Mouse (Mus musculus): ENCODE measurements around the gene Sec63. TPM values are rescaled to one million over a fixed set of nuclear protein-coding genes. Genes with fewer than 3 reads are reported as not detected.

Gene Sec63
- total and polyA plus RNA-seq, 3 experiments, result 6.0 to 37.6 (median 30.0) TPM

DNA sequence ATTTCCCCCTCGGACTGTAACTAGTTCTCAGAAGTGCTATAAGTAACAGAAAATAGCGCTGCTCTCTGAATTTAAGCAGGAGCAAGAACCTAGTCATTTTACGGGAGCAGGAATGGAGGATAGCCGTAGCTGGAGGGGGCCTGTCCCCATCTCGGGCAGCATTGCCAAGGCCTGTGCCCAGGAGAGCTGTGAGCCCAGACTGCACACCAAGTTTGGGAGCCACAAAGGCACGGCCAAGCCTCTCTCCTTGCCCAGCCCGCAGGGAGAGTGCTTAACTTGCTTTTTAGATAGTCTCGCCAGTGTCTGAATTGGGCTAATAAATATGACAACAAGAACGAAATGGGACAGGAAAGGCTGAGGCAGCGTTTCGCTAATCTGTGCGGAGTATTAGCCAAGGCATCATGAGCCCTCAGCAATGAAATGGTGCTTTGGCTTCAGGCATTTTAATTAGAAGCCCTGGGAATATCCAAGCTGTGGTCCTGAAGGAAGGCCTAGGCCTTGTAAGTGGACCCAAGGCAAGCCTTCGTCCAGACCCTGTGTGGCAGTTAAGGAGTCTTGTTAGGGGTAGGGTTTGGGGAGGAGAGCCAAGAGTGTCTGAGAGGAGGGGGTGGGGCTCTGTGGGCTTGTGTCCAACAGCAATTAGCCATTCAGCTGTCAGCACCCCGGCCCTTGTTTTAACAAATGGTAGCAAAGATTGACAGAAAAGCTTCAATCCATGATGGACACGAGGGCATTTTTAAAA is 111.1 kb downstream of the Sec63 start:
- intact Hi-C loops (cut with DNase I), result no loop called here
- DNase-seq, result no peak
- 82% methylated on average over 15 of the region's 15 CpGs for WGBS
- no peak for TF ChIP-seq CTCF (IDR thresholded peaks at IDR 0.05)
- no peak for TF ChIP-seq EP300 (IDR thresholded peaks at IDR 0.05; ENCODE audit: insufficient read depth, low read depth, low read length)
- no peak for TF ChIP-seq POLR2A (IDR thresholded peaks at IDR 0.05; ENCODE audit: insufficient read depth, low read depth, low read length)
- H3K27ac ChIP-seq, result no peak overlapping the region
- no peak overlapping the region for H3K4me3 ChIP-seq
- peaks cover 1% of the 10 kb centered on the region; the same call in 1 of the 2 replicates for H3K4me1 ChIP-seq (ENCODE audit: control insufficient read depth, insufficient read depth, low read length)
- H3K36me3 ChIP-seq (ENCODE audit: control insufficient read depth, insufficient read depth, low read length), result no peaks in the 10 kb centered on the region
- no peaks in the 10 kb centered on the region for H3K79me2 ChIP-seq (replicated peaks; ENCODE audit: control insufficient read depth, insufficient read depth, low read length)
- H3K9ac ChIP-seq (ENCODE audit: low read depth, low read length), result no peak overlapping the region
- no peaks in the 10 kb centered on the region for H3K27me3 ChIP-seq (ENCODE audit: control insufficient read depth, insufficient read depth, low read length)

DNA sequence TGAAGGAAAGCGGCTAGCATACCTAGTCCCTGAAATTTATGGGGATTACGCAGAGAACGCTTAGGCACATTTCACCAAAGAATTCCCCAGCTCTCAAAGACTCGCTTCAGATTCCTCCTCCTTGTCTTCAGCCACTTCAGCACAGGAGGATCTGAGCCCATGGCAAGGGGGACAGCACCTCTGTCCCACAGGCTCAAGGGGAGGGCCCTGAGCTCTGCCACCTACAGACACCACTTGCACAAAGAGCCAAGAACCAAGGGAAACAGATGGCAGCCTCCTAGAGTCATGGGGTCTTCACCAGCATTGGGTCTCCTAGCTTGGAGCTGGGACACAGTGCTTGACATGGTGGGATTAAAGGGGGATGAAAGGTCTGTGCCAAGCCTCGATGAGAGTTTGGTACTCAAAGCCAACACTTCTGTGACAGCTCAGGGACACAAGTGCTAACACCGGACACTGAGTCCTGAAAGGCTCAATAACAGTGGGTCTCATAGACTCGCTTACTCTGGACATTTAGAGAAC is 111.8 kb downstream of the Sec63 start:
- no peaks in the 10 kb centered on the region for H3K36me3 ChIP-seq (ENCODE audit: control insufficient read depth, insufficient read depth, low read length)
- WGBS, result 91% methylated on average over 7 of the region's 7 CpGs
- no peaks in the 10 kb centered on the region for H3K27me3 ChIP-seq (ENCODE audit: control insufficient read depth, insufficient read depth, low read length)
- TF ChIP-seq EP300 (IDR thresholded peaks at IDR 0.05; ENCODE audit: insufficient read depth, low read depth, low read length), result no peak
- TF ChIP-seq CTCF (IDR thresholded peaks at IDR 0.05), result no peak
- no peak for TF ChIP-seq POLR2A (IDR thresholded peaks at IDR 0.05; ENCODE audit: insufficient read depth, low read depth, low read length)
- H3K4me1 ChIP-seq (ENCODE audit: control insufficient read depth, insufficient read depth, low read length), result peaks cover 1% of the 10 kb centered on the region; the same call in 1 of the 2 replicates
- no peaks in the 10 kb centered on the region for H3K79me2 ChIP-seq (replicated peaks; ENCODE audit: control insufficient read depth, insufficient read depth, low read length)
- H3K27ac ChIP-seq, result no peak overlapping the region
- no peak overlapping the region for H3K4me3 ChIP-seq
- H3K9ac ChIP-seq (ENCODE audit: low read depth, low read length), result no peak overlapping the region
- no peak for DNase-seq
- intact Hi-C loops (cut with DNase I), result no loop called here

DNA sequence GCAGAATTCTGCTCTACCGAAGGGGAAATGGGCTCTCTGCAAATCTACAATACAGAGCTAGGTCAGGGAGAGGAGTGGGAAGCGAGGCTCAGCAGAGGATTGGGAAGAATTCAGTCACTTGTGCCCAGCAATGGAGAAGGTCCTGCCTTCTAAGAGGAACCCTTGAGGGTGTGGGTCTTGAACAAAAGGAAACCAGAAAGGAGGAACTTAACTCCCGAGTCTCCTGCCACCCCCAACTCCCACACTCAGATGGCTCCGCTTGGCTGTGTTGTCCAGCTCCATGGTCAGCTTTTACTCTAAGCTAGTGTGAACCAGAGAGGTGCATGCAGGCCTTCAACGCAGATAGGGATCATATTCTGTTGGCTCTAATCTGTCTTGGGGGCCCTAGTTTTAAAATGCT is 114.9 kb downstream of the Sec63 start:
- no peak for TF ChIP-seq POLR2A (IDR thresholded peaks at IDR 0.05; ENCODE audit: insufficient read depth, low read depth, low read length)
- H3K9ac ChIP-seq (ENCODE audit: low read depth, low read length), result no peak overlapping the region
- no peaks in the 10 kb centered on the region for H3K79me2 ChIP-seq (replicated peaks; ENCODE audit: control insufficient read depth, insufficient read depth, low read length)
- H3K27ac ChIP-seq, result no peak overlapping the region
- H3K27me3 ChIP-seq (ENCODE audit: control insufficient read depth, insufficient read depth, low read length), result no peaks in the 10 kb centered on the region
- 59% methylated on average over 5 of the region's 5 CpGs for WGBS
- intact Hi-C loops (cut with DNase I), result no loop called here
- DNase-seq, result no peak
- H3K4me3 ChIP-seq, result no peak overlapping the region
- peaks cover 1% of the 10 kb centered on the region; the same call in 1 of the 2 replicates for H3K4me1 ChIP-seq (ENCODE audit: control insufficient read depth, insufficient read depth, low read length)
- no peaks in the 10 kb centered on the region for H3K36me3 ChIP-seq (ENCODE audit: control insufficient read depth, insufficient read depth, low read length)

DNA sequence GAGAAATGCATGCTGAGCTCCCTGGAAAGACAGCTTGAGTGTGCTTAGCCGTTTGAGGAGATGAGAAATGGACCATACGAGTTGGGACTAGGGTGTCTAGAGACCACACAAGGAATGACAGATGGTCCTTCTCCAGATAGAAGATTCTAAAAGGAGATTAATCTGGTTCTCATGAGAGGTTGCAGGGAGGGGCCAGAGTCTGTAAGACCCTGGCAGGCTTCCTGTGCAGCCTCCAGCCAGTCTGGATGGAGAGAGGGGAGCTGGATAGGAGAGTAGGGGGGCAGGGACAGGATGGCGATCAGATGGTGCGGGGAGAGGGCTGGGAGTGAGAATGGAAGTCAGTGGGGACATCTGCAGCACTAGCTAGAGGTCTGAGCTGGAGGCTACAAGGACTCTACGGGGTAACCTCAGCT is 118.0 kb downstream of the Sec63 start:
- no peak overlapping the region for H3K9ac ChIP-seq (ENCODE audit: low read depth, low read length)
- H3K36me3 ChIP-seq (ENCODE audit: control insufficient read depth, insufficient read depth, low read length), result no peaks in the 10 kb centered on the region
- TF ChIP-seq CTCF (IDR thresholded peaks at IDR 0.05) (no peak), POLR2A (IDR thresholded peaks at IDR 0.05; ENCODE audit: insufficient read depth, low read depth, low read length) (no peak), EP300 (IDR thresholded peaks at IDR 0.05; ENCODE audit: insufficient read depth, low read depth, low read length) (no peak)
- H3K79me2 ChIP-seq (replicated peaks; ENCODE audit: control insufficient read depth, insufficient read depth, low read length), result no peaks in the 10 kb centered on the region
- intact Hi-C loops (cut with DNase I), result no loop called here
- H3K27me3 ChIP-seq (ENCODE audit: control insufficient read depth, insufficient read depth, low read length), result no peaks in the 10 kb centered on the region
- peaks cover 1% of the 10 kb centered on the region; the same call in 1 of the 2 replicates for H3K4me1 ChIP-seq (ENCODE audit: control insufficient read depth, insufficient read depth, low read length)
- no peak overlapping the region for H3K4me3 ChIP-seq
- WGBS, result 56% methylated on average over 5 of the region's 5 CpGs
- no peak for DNase-seq
- no peak overlapping the region for H3K27ac ChIP-seq

DNA sequence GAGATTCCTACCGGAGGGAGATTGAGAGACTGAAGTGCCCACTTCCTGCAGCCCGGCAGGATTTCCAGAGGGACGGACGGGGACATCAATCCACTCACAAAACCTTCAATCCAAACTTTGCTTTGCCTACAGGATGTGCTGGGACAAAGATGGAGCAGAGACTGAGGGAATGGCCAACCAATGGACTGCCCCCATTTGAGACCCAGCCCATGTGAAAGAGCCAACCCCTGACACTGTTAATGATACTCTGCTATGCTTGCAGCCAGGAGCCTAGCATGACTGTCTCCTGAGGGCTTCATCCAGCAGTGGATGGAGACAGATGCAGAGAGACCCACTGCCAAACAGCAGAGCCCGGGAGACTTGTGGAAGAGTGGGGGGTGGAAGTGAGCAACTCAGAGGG is 118.4 kb downstream of the Sec63 start:
- no peak overlapping the region for H3K4me3 ChIP-seq
- H3K36me3 ChIP-seq (ENCODE audit: control insufficient read depth, insufficient read depth, low read length), result no peaks in the 10 kb centered on the region
- H3K27ac ChIP-seq, result no peak overlapping the region
- intact Hi-C loops (cut with DNase I), result no loop called here
- 56% methylated on average over 5 of the region's 5 CpGs for WGBS
- TF ChIP-seq EP300 (IDR thresholded peaks at IDR 0.05; ENCODE audit: insufficient read depth, low read depth, low read length) (no peak), POLR2A (IDR thresholded peaks at IDR 0.05; ENCODE audit: insufficient read depth, low read depth, low read length) (no peak), CTCF (IDR thresholded peaks at IDR 0.05) (no peak)
- H3K79me2 ChIP-seq (replicated peaks; ENCODE audit: control insufficient read depth, insufficient read depth, low read length), result no peaks in the 10 kb centered on the region
- no peak for DNase-seq
- H3K4me1 ChIP-seq (ENCODE audit: control insufficient read depth, insufficient read depth, low read length), result peaks cover 1% of the 10 kb centered on the region; the same call in 1 of the 2 replicates
- no peaks in the 10 kb centered on the region for H3K27me3 ChIP-seq (ENCODE audit: control insufficient read depth, insufficient read depth, low read length)
- no peak overlapping the region for H3K9ac ChIP-seq (ENCODE audit: low read depth, low read length)

Other genes with a start within 250 kb of the Sec63 start
- not detected for gene Nr2e1, start 177.9 kb upstream of the Sec63 start, total RNA-seq (2021)
- gene Nr2e1, start 177.9 kb upstream of the Sec63 start, polyA plus RNA-seq (2012; rRNA removed), result not detected in 2 replicates
- 10 to 100 TPM; 18.0 to 19.2 TPM for gene Ostm1, start 177.7 kb upstream of the Sec63 start, total RNA-seq (2021)
- 14.0 and 18.4 TPM in 2 replicates for gene Ostm1, start 177.7 kb upstream of the Sec63 start, polyA plus RNA-seq (2012; rRNA removed)
- gene Scml4, start 98.9 kb downstream of the Sec63 start, total RNA-seq (2021), result 1 to 10 TPM in 1 of 2 experiments, under 1 TPM in 1; 0.84 to 1.3 TPM
- gene Scml4, start 98.9 kb downstream of the Sec63 start, polyA plus RNA-seq (2012; rRNA removed), result 1.3 and 2.1 TPM in 2 replicates